Mouse (Mus musculus): ENCODE measurements around the gene Amotl1. TPM values are rescaled to one million over a fixed set of nuclear protein-coding genes. Genes with fewer than 3 reads are reported as not detected.
"Not testable (repeated sequence)": the region's sequence is repeated elsewhere in the genome, so short reads cannot be mapped to it uniquely, and the experiment has no call there.

Amotl1 gene
- total RNA-seq (2021), result 28.5 and 36.1 TPM in 2 replicates
- long read RNA-seq, partial matches to known transcripts, result 4 of 12 reads
- long read RNA-seq, other reads (novel, unspliced or antisense), result 8 of 12 reads

- DNase-seq, result no peak
Observed at GRCm38 (mm10) chr9:14644956-14645355, at the start of gene Amotl1. TSS of gene Amotl1 (minus strand) at chr9:14645056.

GRCm38 (mm10) chr9:14689376-14690108 lies 44.7 kb upstream of the Amotl1 start:
- DNase-seq, result no peak

GRCm38 (mm10) chr9:14684363-14684762 lies 39.5 kb upstream of the Amotl1 start:
- DNase-seq, result no peak

- DNase-seq, result no peak
Observed at GRCm38 (mm10) chr9:14682741-14683140, 37.9 kb upstream of the Amotl1 start.

- DNase-seq, result no peak
Observed at GRCm38 (mm10) chr9:14680584-14680983, 35.7 kb upstream of the Amotl1 start.

- no peak for DNase-seq
Observed at GRCm38 (mm10) chr9:14675707-14676691, 31.1 kb upstream of the Amotl1 start.

GRCm38 (mm10) chr9:14674506-14674905 lies 29.6 kb upstream of the Amotl1 start:
- DNase-seq, result no peak

- DNase-seq, result no peak
Observed at GRCm38 (mm10) chr9:14673109-14673508, 28.3 kb upstream of the Amotl1 start.

- DNase-seq, result not testable (repeated sequence)
Observed at GRCm38 (mm10) chr9:14671965-14672364, 27.1 kb upstream of the Amotl1 start.

- no peak for DNase-seq
Observed at GRCm38 (mm10) chr9:14668382-14668781, 23.5 kb upstream of the Amotl1 start.

- DNase-seq, result no peak
Observed at GRCm38 (mm10) chr9:14666071-14666470, 21.2 kb upstream of the Amotl1 start.

- DNase-seq, result no peak
Observed at GRCm38 (mm10) chr9:14663591-14663990, 18.7 kb upstream of the Amotl1 start.

GRCm38 (mm10) chr9:14662876-14663275 lies 18.0 kb upstream of the Amotl1 start:
- DNase-seq, result no peak

- no peak for DNase-seq
Observed at GRCm38 (mm10) chr9:14662138-14662537, 17.3 kb upstream of the Amotl1 start.

GRCm38 (mm10) chr9:14657926-14658325 lies 13.1 kb upstream of the Amotl1 start:
- no peak for DNase-seq

GRCm38 (mm10) chr9:14654010-14654409 lies 9.2 kb upstream of the Amotl1 start:
- no peak for DNase-seq

- DNase-seq, result no peak
Observed at GRCm38 (mm10) chr9:14652761-14653160, 7.9 kb upstream of the Amotl1 start.

- DNase-seq, result no peak
Observed at GRCm38 (mm10) chr9:14647849-14648248, 3.0 kb upstream of the Amotl1 start.

GRCm38 (mm10) chr9:14646641-14647040 lies 1.8 kb upstream of the Amotl1 start:
- DNase-seq, result no peak

GRCm38 (mm10) chr9:14646061-14646460 lies 1.2 kb upstream of the Amotl1 start:
- DNase-seq, result no peak

GRCm38 (mm10) chr9:14643328-14643727 lies 1.5 kb downstream of the Amotl1 start:
- no peak for DNase-seq

- no peak for DNase-seq
Observed at GRCm38 (mm10) chr9:14642251-14643021, 2.4 kb downstream of the Amotl1 start.

Data from adrenal gland, postnatal 25 days (tissue).